Mouse (Mus musculus): ENCODE measurements around the gene Esyt1.
"Not testable (repeated sequence)": the region's sequence is repeated elsewhere in the genome, so short reads cannot be mapped to it uniquely, and the experiment has no call there.

Esyt1 gene

GRCm38 (mm10) chr10:128538340-128538870 is 12.7 kb upstream of the Esyt1 start:
- no peak for DNase-seq (ENCODE audit: low spot score in 2 of 2)

GRCm38 (mm10) chr10:128536266-128536940 is 10.7 kb upstream of the Esyt1 start:
- peak; percentile 74 to 86 for DNase-seq (ENCODE audit: low spot score in 2 of 2)

GRCm38 (mm10) chr10:128535624-128536265 is 10.1 kb upstream of the Esyt1 start:
- DNase-seq (ENCODE audit: low spot score in 2 of 2), result no peak

GRCm38 (mm10) chr10:128535206-128535605 is 9.5 kb upstream of the Esyt1 start:
- no peak for DNase-seq (ENCODE audit: low spot score in 2 of 2)

GRCm38 (mm10) chr10:128526366-128527356 is 990 bp upstream of the Esyt1 start:
- no peak for DNase-seq (ENCODE audit: low spot score in 2 of 2)

- peak in 1 of 2 experiments; percentile 66 for DNase-seq (ENCODE audit: low spot score in 2 of 2)
Measured at GRCm38 (mm10) chr10:128524732-128525662, 674 bp downstream of the Esyt1 start.

- no peak for DNase-seq (ENCODE audit: low spot score in 2 of 2)
Measured at GRCm38 (mm10) chr10:128524111-128524731, 1.4 kb downstream of the Esyt1 start.

- DNase-seq (ENCODE audit: low spot score in 2 of 2), result no peak
Measured at GRCm38 (mm10) chr10:128522351-128522750, 3.3 kb downstream of the Esyt1 start.

GRCm38 (mm10) chr10:128520591-128520990 is 5.1 kb downstream of the Esyt1 start:
- no peak for DNase-seq (ENCODE audit: low spot score in 2 of 2)

GRCm38 (mm10) chr10:128518833-128519232 is 6.8 kb downstream of the Esyt1 start:
- no peak for DNase-seq (ENCODE audit: low spot score in 2 of 2)

- DNase-seq (ENCODE audit: low spot score in 2 of 2), result no peak
Measured at GRCm38 (mm10) chr10:128516677-128517076, 9.0 kb downstream of the Esyt1 start.

- no peak for DNase-seq (ENCODE audit: low spot score in 2 of 2)
Measured at GRCm38 (mm10) chr10:128516029-128516428, 9.6 kb downstream of the Esyt1 start.

GRCm38 (mm10) chr10:128515044-128515443 is 10.6 kb downstream of the Esyt1 start:
- DNase-seq (ENCODE audit: low spot score in 2 of 2), result no peak

- no peak for DNase-seq (ENCODE audit: low spot score in 2 of 2)
Measured at GRCm38 (mm10) chr10:128511761-128512160, 13.9 kb downstream of the Esyt1 start.

- no peak for DNase-seq (ENCODE audit: low spot score in 2 of 2)
Measured at GRCm38 (mm10) chr10:128511189-128511588, 14.5 kb downstream of the Esyt1 start.

- DNase-seq (ENCODE audit: low spot score in 2 of 2), result no peak
Measured at GRCm38 (mm10) chr10:128510301-128510700, 15.4 kb downstream of the Esyt1 start.

GRCm38 (mm10) chr10:128509831-128510230 is 15.8 kb downstream of the Esyt1 start:
- DNase-seq (ENCODE audit: low spot score in 2 of 2), result no peak

- no peak for DNase-seq (ENCODE audit: low spot score in 2 of 2)
Measured at GRCm38 (mm10) chr10:128509203-128509602, 16.5 kb downstream of the Esyt1 start.

- DNase-seq (ENCODE audit: low spot score in 2 of 2), result no peak
Measured at GRCm38 (mm10) chr10:128508260-128508659, 17.4 kb downstream of the Esyt1 start.

- DNase-seq (ENCODE audit: low spot score in 2 of 2), result no peak
Measured at GRCm38 (mm10) chr10:128505974-128506373, 19.7 kb downstream of the Esyt1 start.

- not testable (repeated sequence) for DNase-seq (ENCODE audit: low spot score in 2 of 2)
Measured at GRCm38 (mm10) chr10:128505371-128505667, 20.4 kb downstream of the Esyt1 start.

All from urinary bladder, adult 18-20 months (tissue).